Mouse (Mus musculus) stomach, embryonic 14.5 days (tissue): ENCODE measurements around the gene Tchhl1. TPM values are rescaled to one million over a fixed set of nuclear protein-coding genes. Genes with fewer than 3 reads are reported as not detected.
A peak's percentile ranks its signal among the peaks of the same experiment; 100 is the strongest.

Experiments
- ATAC-seq: fragments of 200-750 bp; cut with Nextera tagmentation; 2 replicates; pipeline ENCODE4 v1.8.0; 2017; ENCODE audit warnings: low read depth, moderate TSS enrichment; ENCODE audit not compliant: insufficient number of reproducible peaks, insufficient read depth, low FRiP score
- H3K27ac ChIP-seq: fragments of 300-500 bp; sonication (generic); 2 replicates; pipeline ENCODE4 v1.5.1; 2014; ENCODE audit warnings: mild to moderate bottlenecking, low read length, moderate library complexity, mixed read lengths
- H3K27me3 ChIP-seq: fragments of 300-500 bp; sonication (generic); 2 replicates; pipeline ENCODE4 v1.6.1; 2014; ENCODE audit warnings: low read length, control low read depth, mixed read lengths; ENCODE audit not compliant: control insufficient read depth, insufficient read depth
- H3K36me3 ChIP-seq: fragments of 300-500 bp; sonication (generic); 2 replicates; pipeline ENCODE4 v1.6.1; 2014; ENCODE audit warnings: mild to moderate bottlenecking, control low read depth, low read length, moderate library complexity, mixed read lengths; ENCODE audit not compliant: control insufficient read depth, insufficient read depth
- H3K4me1 ChIP-seq: fragments of 300-500 bp; sonication (generic); 2 replicates; pipeline ENCODE4 v1.6.1; 2014; ENCODE audit warnings: low read length, control low read depth, mixed read lengths; ENCODE audit not compliant: control insufficient read depth, insufficient read depth
- H3K4me2 ChIP-seq: fragments of 300-500 bp; sonication (generic); replicated peaks from 2 replicates; pipeline ENCODE4 v1.6.1; 2014; ENCODE audit warnings: low read depth, low read length, control low read depth
- H3K4me3 ChIP-seq: fragments of 300-500 bp; sonication (generic); 2 replicates; pipeline ENCODE4 v1.5.1; 2014; ENCODE audit warnings: low read depth, low read length, control low read depth
- H3K9ac ChIP-seq: fragments of 300-500 bp; sonication (generic); replicated peaks from 2 replicates; pipeline ENCODE4 v1.6.1; 2014; ENCODE audit warnings: low read depth, mild to moderate bottlenecking, control low read depth, low read length, moderate library complexity, mixed read lengths
- H3K9me3 ChIP-seq: fragments of 300-500 bp; sonication (generic); 2 replicates; pipeline ENCODE4 v1.6.1; 2016; ENCODE audit warnings: low read depth, low read length, control low read depth; ENCODE audit not compliant: control insufficient read depth
- WGBS: fragments of 180-500 bp; shearing (Covaris S2); extraction: QIAGEN DNeasy Blood & Tissue Kit; methylation state at CpG from one replicate; pipeline ENCODE4 v1.1.7; 2014; 5-methylcytosine and 5-hydroxymethylcytosine counted together
- polyA plus RNA-seq: library from polyadenylated mRNA; unstranded; fragments of >200 nt; fragmentation: Nextera tagmentation; extraction: Ambion mirVana; gene quantifications from 2 replicates; pipeline ENCODE4 v1.2.1, GENCODE M21; 2014

Gene Tchhl1
- polyA plus RNA-seq, 1 experiment from 2014 or later, result not detected

DNA sequence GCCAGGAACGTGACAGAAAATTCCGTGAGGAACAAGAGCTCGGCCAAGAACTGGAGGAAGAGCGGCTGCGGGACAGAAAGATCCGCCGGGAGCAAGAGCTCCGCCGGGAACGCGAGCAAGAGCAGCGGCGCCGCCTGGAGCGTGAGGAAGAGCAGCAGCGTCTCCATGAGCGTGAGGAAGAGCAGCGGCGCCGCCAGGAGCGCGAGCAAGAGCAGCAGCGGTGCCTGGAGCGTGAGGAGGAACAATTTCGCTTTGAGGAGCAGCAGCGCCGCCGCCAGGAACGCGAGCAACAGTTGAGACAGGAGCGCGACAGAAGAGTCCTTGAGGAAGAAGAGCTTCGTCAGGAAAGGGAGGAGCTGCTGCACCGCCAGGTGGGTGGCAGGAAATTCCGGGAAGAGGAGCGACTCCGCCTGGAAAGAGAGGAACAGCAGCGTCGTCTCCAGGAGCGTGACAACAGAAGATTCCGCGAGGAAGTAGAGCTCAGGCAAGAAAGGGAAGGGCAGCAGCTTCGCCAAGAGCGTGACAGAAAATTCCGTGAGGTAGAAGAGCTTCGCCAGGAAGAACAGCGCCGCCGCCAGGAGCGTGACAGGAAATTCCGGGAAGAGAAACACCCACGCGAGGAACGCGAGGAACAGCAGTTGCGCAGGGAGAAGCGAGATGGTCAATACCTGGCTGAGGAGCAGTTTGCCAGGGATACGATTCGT lies 21.3 kb upstream of the Tchhl1 start:
- H3K4me2 ChIP-seq, result peak overlapping the region; percentile 78
- peak overlapping the region; percentile 51 for H3K4me3 ChIP-seq
- H3K36me3 ChIP-seq, result no peaks in the 10 kb centered on the region
- WGBS, result under 1% methylated on average over 59 of the region's 59 CpGs
- H3K4me1 ChIP-seq, result 0 out of 2 replicates have a peak, but pooled peaks cover 2% of the 10 kb centered on the region
- ATAC-seq, result peak; percentile 76
- 0 out of 2 replicates have a peak, but pooled peaks cover 6% of the 10 kb centered on the region for H3K27me3 ChIP-seq
- H3K9ac ChIP-seq, result peak overlapping the region; percentile 28; the same call in 1 of the 2 replicates
- no peak overlapping the region; the same call in 1 of the 2 replicates for H3K27ac ChIP-seq
- no peaks in the 10 kb centered on the region for H3K9me3 ChIP-seq

DNA sequence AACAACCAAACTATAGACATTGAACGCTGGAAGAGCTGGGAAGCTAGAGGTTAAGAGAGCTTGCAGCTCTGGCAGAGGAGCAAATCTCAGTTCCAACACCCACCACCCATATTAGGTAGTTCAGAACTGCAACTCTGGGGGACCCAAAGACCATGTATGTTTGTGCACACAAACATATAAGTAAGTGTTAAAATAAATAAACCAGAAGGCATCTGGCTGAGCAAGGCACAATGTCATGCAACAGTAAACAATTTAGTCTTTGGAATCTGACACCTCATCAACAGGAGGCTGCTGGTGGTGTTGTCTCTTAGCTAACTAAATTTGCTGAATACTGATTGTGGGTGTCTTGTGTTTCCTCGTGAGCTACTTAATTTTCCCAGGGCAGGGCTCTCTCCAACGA lies 2.0 kb upstream of the Tchhl1 start:
- H3K27me3 ChIP-seq, result no peaks in the 10 kb centered on the region
- H3K27ac ChIP-seq, result no peak overlapping the region
- WGBS, result 72% methylated on average over 3 of the region's 3 CpGs
- H3K36me3 ChIP-seq, result no peaks in the 10 kb centered on the region
- no peaks in the 10 kb centered on the region for H3K4me1 ChIP-seq
- H3K4me3 ChIP-seq, result no peak overlapping the region
- H3K9me3 ChIP-seq, result no peaks in the 10 kb centered on the region
- no peak overlapping the region for H3K4me2 ChIP-seq
- ATAC-seq, result no peak
- no peak overlapping the region for H3K9ac ChIP-seq

DNA sequence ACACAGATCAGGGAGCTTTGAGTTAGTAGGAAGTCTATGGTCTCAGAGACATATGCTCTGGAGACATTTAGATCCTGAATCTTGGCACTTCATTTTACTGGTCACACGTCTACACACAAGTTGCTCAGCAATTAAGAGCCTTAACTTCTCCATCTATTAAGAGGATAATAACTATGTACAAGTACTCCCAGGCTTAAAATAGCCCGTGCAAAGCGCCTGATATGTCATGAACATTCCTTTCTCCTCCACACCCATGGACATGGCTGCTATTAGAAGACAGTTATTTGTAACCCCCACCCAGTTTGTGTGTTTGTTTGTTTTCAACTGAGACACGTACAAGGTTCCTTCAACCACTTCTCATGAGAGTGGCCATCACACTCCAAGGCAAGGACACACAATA lies 1.4 kb upstream of the Tchhl1 start:
- no peaks in the 10 kb centered on the region for H3K36me3 ChIP-seq
- H3K27me3 ChIP-seq, result no peaks in the 10 kb centered on the region
- 82% methylated on average over 4 of the region's 4 CpGs for WGBS
- H3K4me2 ChIP-seq, result no peak overlapping the region
- no peak overlapping the region for H3K9ac ChIP-seq
- H3K4me1 ChIP-seq, result no peaks in the 10 kb centered on the region
- no peaks in the 10 kb centered on the region for H3K9me3 ChIP-seq
- H3K27ac ChIP-seq, result no peak overlapping the region
- no peak for ATAC-seq
- no peak overlapping the region for H3K4me3 ChIP-seq

DNA sequence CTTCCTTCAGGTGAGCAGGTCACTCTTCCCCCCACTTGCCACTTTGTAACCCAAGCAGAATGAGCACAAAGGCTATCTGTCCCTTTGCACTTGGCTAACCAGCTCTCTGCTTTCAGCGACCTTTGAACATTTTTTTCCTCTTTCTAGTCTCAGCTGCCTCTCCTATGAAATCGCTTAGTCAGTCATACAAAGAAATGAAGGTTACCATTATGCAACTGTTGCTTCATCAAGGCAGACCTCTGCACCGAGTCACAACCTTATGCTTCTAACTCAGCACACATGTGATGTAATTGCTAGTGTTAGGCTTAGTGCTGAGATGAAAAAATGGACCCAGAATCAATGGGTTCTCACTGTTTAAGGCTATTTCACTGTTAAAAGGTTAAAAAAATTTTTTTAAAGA lies 1.1 kb downstream of the Tchhl1 start:
- no peaks in the 10 kb centered on the region for H3K27me3 ChIP-seq
- H3K4me3 ChIP-seq, result no peak overlapping the region
- H3K36me3 ChIP-seq, result no peaks in the 10 kb centered on the region
- H3K9ac ChIP-seq, result no peak overlapping the region
- 79% methylated on average over 3 of the region's 3 CpGs for WGBS
- H3K4me2 ChIP-seq, result no peak overlapping the region
- H3K4me1 ChIP-seq, result no peaks in the 10 kb centered on the region
- no peaks in the 10 kb centered on the region for H3K9me3 ChIP-seq
- no peak for ATAC-seq
- no peak overlapping the region for H3K27ac ChIP-seq

DNA sequence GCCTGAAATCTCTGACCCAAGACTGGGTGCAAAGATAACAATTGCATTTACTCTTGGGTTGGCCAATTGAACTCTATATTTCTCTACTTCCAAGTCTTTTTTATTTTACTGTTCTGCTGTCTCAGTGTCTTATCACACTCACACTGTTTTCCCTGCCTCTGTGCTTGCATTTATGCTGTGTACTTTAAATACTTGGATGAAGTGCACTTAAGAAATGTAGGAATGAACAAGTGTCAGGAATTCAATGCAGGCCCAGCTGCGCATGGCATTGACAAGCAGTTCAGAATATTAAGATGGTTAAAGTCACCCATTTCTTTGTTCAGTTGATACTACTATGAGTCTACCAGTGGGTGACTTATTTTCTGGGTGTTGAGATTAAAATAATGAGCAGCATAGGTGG lies 11.5 kb downstream of the Tchhl1 start:
- no peaks in the 10 kb centered on the region for H3K27me3 ChIP-seq
- H3K9ac ChIP-seq, result no peak overlapping the region
- no peak overlapping the region for H3K27ac ChIP-seq
- H3K36me3 ChIP-seq, result no peaks in the 10 kb centered on the region
- no peak for ATAC-seq
- 76% methylated on average over 1 of the region's 1 CpGs for WGBS
- H3K4me3 ChIP-seq, result no peak overlapping the region
- H3K4me2 ChIP-seq, result no peak overlapping the region
- H3K4me1 ChIP-seq, result no peaks in the 10 kb centered on the region
- H3K9me3 ChIP-seq, result no peaks in the 10 kb centered on the region

DNA sequence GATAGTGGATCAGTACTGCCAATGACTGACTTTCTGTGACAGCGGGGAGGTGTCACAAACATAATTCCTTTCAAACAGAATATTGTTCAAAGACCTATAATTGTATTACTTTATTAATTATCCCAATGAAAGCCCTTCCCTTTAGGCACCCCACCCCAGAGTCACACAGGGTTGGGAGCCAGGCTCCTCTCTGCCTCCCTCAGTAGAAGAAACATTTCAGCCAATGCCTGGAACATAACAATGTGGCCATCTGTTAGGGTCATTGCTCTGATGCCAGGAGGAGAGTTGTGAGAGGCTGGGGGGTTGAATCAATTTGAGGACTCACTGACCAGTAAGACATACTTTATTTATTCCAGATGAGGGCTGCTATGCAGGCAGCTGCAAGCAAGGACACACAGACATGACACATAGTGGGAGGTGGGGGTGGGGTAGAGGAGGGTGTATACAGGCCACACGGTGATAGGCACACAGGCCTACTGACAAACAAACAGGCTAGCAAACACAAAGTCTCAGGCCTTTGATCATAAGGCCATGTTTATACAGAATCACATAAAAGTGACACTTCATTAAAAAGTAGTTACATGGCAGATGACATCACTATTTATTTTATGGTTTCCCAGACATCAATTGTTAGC lies 13.5 kb downstream of the Tchhl1 start:
- no peak overlapping the region for H3K4me3 ChIP-seq
- H3K27ac ChIP-seq, result no peak overlapping the region
- no peak for ATAC-seq
- no peak overlapping the region for H3K9ac ChIP-seq
- no peak overlapping the region for H3K4me2 ChIP-seq
- no peaks in the 10 kb centered on the region for H3K36me3 ChIP-seq
- WGBS, result 67% methylated on average over 2 of the region's 2 CpGs
- H3K4me1 ChIP-seq, result no peaks in the 10 kb centered on the region
- no peaks in the 10 kb centered on the region for H3K27me3 ChIP-seq
- H3K9me3 ChIP-seq, result no peaks in the 10 kb centered on the region

DNA sequence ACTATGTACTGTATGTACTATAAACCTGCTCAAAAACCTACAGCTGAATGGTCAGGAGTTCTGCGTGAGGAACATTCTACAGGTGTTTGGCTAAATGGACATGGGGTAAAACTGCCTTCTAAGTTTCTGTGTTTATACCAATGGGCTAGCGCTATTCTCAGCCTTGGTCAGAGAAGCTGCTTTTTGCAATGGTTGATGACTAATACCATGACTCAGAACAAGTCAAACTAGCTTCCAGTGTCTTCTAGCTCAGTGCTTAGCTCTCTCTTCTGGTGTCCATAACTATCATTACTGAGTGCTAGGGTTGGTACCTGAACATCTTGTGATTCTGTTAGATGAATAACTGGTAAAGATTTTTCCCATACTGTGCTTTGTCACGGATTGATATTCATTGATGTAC lies 17.1 kb downstream of the Tchhl1 start:
- ATAC-seq, result no peak
- Histone ChIP-seq H3K36me3 (no peaks in the 10 kb centered on the region), H3K4me3 (no peak overlapping the region), H3K4me2 (no peak overlapping the region), H3K4me1 (no peaks in the 10 kb centered on the region), H3K9ac (no peak overlapping the region), H3K9me3 (no peaks in the 10 kb centered on the region), H3K27ac (no peak overlapping the region), H3K27me3 (no peaks in the 10 kb centered on the region)
- 83% methylated on average over 3 of the region's 3 CpGs for WGBS

DNA sequence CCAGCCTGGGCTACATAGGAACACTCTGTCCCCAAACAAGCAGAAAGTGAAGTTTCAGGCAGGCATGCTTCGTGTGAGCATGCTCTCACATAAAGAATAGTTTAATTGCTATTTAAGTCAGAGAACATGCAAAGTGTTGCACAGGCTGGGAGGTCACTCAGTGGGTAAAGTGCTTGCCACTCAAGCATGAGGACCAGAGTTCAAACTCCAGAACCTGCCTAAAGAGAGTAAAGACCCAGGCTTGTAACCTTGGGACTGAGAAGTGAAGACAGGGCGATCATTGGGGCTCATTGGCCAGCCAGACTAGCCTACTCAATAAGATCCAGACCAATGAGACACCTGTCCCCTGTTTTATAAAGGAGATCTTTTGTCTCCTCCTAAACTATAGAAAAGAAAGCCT lies 20.0 kb downstream of the Tchhl1 start:
- Histone ChIP-seq H3K27me3 (no peaks in the 10 kb centered on the region), H3K9me3 (no peaks in the 10 kb centered on the region), H3K4me2 (no peak overlapping the region), H3K4me3 (no peak overlapping the region), H3K9ac (no peak overlapping the region), H3K27ac (no peak overlapping the region), H3K36me3 (no peaks in the 10 kb centered on the region), H3K4me1 (no peaks in the 10 kb centered on the region)
- WGBS, result 85% methylated on average over 2 of the region's 2 CpGs
- no peak for ATAC-seq
